Mouse (Mus musculus) cerebellum, adult (tissue): ENCODE measurements around the gene Azin2.
A peak's percentile ranks its signal among the peaks of the same experiment; 100 is the strongest.

Experiments used
- ATAC-seq: cut with Nextera tagmentation; 2 replicates; pipeline ENCODE4 v1.9.2; 2017; ENCODE audit warnings: mild to moderate bottlenecking, moderate library complexity, mixed read lengths; ENCODE audit not compliant: insufficient number of reproducible peaks, low FRiP score, low TSS enrichment

Azin2 gene

GRCm38 (mm10) chr4:128904035-128904800 is 58.0 kb downstream of the Azin2 start:
- ATAC-seq = no peak

- ATAC-seq = peak; percentile 39; the same call in 1 of the 2 replicates
These were observed 59.9 kb downstream of the Azin2 start for GRCm38 (mm10) chr4:128902390-128902789.

GRCm38 (mm10) chr4:128900484-128900883 is 61.8 kb downstream of the Azin2 start:
- no peak for ATAC-seq

GRCm38 (mm10) chr4:128899332-128899731 is 62.9 kb downstream of the Azin2 start:
- peak; percentile 22; the same call in 1 of the 2 replicates for ATAC-seq

- ATAC-seq = no peak
These were observed 64.3 kb downstream of the Azin2 start for GRCm38 (mm10) chr4:128897911-128898421.

- no peak for ATAC-seq
These were observed 65.6 kb downstream of the Azin2 start for GRCm38 (mm10) chr4:128896667-128897066.

- no peak for ATAC-seq
These were observed 66.4 kb downstream of the Azin2 start for GRCm38 (mm10) chr4:128895841-128896240.

- ATAC-seq = no peak
These were observed 68.1 kb downstream of the Azin2 start for GRCm38 (mm10) chr4:128894112-128894511.

GRCm38 (mm10) chr4:128892188-128892587 is 70.1 kb downstream of the Azin2 start:
- no peak for ATAC-seq

GRCm38 (mm10) chr4:128891746-128892145 is 70.5 kb downstream of the Azin2 start:
- ATAC-seq = no peak

GRCm38 (mm10) chr4:128891157-128891556 is 71.1 kb downstream of the Azin2 start:
- peak; percentile 36; the same call in 1 of the 2 replicates for ATAC-seq

GRCm38 (mm10) chr4:128889752-128890630 is 72.3 kb downstream of the Azin2 start:
- ATAC-seq = no peak

- no peak for ATAC-seq
These were observed 73.7 kb downstream of the Azin2 start for GRCm38 (mm10) chr4:128888436-128888990.

- ATAC-seq = peak; percentile 49
These were observed 74.6 kb downstream of the Azin2 start for GRCm38 (mm10) chr4:128887641-128888091.

GRCm38 (mm10) chr4:128887026-128887425 is 75.2 kb downstream of the Azin2 start:
- no peak for ATAC-seq

GRCm38 (mm10) chr4:128886571-128886970 is 75.7 kb downstream of the Azin2 start:
- ATAC-seq = no peak

- no peak for ATAC-seq
These were observed 76.7 kb downstream of the Azin2 start for GRCm38 (mm10) chr4:128885540-128885939.

GRCm38 (mm10) chr4:128884711-128885095 is 77.5 kb downstream of the Azin2 start:
- 0 out of 2 replicates have a peak, but pooled peaks have one; percentile 3 for ATAC-seq

- ATAC-seq = peak; percentile 17; the same call in 1 of the 2 replicates
These were observed 78.2 kb downstream of the Azin2 start for GRCm38 (mm10) chr4:128883801-128884710.
